Mouse (Mus musculus) gastrocnemius, postnatal 4 days (tissue): Measurements from ENCODE around the gene Trabd. TPM values are rescaled to one million over a fixed set of nuclear protein-coding genes. Genes with fewer than 3 reads are reported as not detected.

Experiments used
- DNase-seq, 2 experiments: peaks; one replicate each; pipeline ENCODE4 v3.0.0; 2021 to 2022; ENCODE audit warnings: low spot score in 2 of 2, mixed read lengths in 2 of 2
- total RNA-seq, 2 experiments: library from RNA; stranded (reverse); gene quantifications; 2 replicates each; pipeline ENCODE4 v1.2.3; 2021

Trabd gene
- total RNA-seq, 2 experiments from 2014 or later = 33.8 to 34.8 TPM

DNA sequence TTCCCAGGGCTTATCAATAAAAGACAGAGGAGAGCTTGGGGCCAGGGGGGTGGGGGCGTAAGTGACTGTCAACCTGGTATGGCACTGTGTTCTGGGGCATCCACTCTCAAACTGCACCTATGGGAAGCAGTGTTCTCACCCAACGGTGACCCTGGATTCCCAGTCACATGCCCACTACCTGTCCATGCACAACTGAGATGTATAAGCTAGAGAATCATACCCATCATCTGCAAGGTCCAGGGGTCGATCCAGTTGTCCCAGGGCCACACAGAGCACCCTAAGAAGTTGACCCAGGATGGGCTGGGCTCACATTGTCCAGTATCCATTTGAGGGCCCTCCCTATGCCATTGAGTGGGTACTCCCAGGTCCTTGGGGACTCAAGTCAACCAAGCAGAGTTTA, 49.4 kb downstream of the Trabd start:
- no peak for DNase-seq

DNA sequence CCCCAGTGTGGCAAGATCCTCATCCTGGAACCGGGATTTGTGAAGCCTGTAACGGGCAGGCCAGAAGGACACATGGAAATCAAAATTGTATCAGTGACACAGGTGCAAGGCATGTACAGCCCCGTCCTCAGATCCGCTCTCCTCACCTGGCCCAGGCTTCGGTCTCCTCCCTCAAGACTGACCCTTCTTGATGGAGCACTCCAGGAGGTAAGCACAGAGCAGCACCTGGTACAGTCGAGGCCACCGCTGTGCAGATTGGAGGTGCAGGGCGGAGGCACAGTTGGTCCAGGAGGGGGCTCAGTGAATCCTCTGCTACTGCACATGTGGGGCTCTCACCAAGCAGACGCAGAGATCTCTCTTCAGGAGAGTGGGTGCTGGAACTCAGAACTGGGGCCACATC, 50.4 kb downstream of the Trabd start:
- DNase-seq = no peak

GRCm38 (mm10) chr15:89126622-89127021, 51.7 kb downstream of the Trabd start:
- no peak for DNase-seq

- DNase-seq = no peak
Measured at GRCm38 (mm10) chr15:89127364-89127940, 52.5 kb downstream of the Trabd start.

DNA sequence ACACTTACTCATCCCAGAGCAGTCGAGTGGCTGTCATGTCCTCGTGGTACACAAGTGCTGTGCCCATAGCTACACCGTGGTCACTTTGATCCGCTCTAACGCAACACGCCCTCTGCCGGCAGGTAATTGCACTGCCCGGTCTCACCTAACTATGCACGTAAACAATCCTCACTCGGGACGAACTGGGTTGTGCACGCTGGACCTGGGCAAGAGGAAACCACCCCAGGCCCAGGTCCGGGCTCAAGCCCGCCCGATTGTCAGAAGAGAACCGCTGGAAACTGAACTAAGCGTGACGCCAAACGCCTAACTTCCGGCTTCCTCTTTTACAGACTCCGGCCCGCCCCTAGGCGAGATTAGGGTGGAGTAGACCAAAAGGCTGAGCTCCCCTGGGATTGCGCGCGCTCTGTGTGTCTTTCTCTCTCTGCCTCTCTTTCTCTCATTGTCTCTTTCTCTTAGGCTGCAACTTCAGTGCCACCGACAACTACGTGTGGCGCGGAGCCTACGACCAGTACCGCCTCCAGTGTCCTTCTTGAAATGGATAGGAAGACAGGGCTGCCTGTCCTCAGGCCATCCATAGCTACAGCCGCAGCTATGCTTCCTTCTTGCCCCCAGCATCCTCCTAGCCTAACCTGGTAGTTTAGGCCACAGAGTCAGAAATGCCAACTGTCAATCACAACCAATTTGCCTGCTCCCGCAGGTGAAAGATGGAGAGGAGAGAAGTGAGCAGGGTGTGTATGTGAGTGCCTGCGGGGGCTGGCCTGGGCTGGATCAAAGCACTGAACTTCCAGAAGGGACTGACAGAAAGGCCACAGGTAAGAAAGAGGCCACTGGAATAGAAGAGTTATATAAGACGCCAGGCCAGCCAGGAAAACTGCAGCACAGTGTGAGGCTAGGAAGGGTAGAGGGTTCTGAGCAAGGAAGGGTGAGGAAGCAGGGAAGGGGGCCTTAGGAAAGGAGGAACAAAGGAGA, 53.7 kb downstream of the Trabd start, which contains the start of gene Hdac10:
Gene Hdac10 (minus strand): TSS at position 319 of the 969 bp plus-strand sequence.
- peak; percentile 57 to 85 for DNase-seq

DNA sequence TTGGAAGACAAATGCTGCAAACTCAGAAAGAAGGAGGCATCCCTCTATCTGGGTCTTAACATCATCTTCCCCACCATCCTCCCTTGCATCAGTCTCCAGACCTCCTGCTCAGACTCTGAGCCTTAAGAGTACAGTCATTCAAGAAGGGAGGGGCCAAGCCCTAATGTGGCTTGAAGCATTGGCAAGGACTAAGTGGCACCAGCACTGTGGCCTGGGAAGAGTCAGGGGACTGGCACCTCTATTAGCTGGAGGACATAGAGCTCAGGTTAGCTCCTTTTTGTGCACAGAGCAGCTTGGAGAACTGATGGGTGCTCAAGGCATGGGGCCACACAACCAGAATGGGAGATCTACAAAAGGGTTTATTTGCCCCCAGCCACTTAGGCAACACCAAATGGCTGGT, 55.3 kb downstream of the Trabd start:
- no peak for DNase-seq

DNA sequence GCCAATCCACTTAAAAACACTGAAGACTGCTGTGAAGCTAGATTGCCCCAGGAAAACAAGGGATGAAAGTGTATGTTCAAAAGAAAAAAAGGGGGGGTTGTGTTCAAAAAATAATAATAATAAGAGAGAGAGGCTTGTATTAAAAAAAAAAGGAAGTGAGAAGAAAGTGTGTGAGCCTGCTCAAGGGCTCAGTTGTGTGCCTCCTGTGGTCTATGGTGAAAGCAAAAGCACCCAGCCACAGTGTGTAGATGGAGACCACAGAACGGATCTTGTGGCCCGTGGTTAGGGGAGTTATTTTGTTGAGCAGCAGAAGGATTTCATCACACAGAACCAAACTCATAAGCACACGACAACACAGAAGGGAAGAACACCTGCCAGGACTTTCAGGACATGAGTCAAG, 56.4 kb downstream of the Trabd start:
- DNase-seq = no peak

Other genes with a start within 250 kb of the Trabd start
- 10 to 100 TPM; 18.5 to 21.0 TPM for gene Pim3, start 212.9 kb upstream of the Trabd start, total RNA-seq
- under 1 TPM in 1 of 2 experiments, not detected in 1; 0.10 TPM for gene Ttll8, start 120.7 kb upstream of the Trabd start, total RNA-seq
- under 1 TPM in 1 of 2 experiments, not detected in 1; 0.12 TPM for gene Mlc1, start 96.1 kb upstream of the Trabd start, total RNA-seq
- gene Mov10l1, start 92.2 kb upstream of the Trabd start, total RNA-seq = under 1 TPM in 1 of 2 experiments, not detected in 1; 0.44 TPM
- under 1 TPM; 0.13 to 0.15 TPM for gene Panx2, start 15.4 kb upstream of the Trabd start, total RNA-seq
- gene Selenoo, start 14.0 kb downstream of the Trabd start, total RNA-seq = 10 to 100 TPM; 10.5 to 12.4 TPM
- gene Tubgcp6, start 48.0 kb downstream of the Trabd start, total RNA-seq = 10 to 100 TPM; 13.5 to 16.6 TPM
- gene Hdac10, start 53.6 kb downstream of the Trabd start, total RNA-seq = 10 to 100 TPM; 11.2 to 11.8 TPM
- 10 to 100 TPM; 54.4 to 57.3 TPM for gene Mapk12, start 65.6 kb downstream of the Trabd start, total RNA-seq
- gene Mapk11, start 74.5 kb downstream of the Trabd start, total RNA-seq = 1 to 10 TPM; 3.4 to 4.1 TPM
- 10 to 100 TPM; 81.0 to 84.7 TPM for gene Plxnb2, start 105.7 kb downstream of the Trabd start, total RNA-seq
- gene Dennd6b, start 121.4 kb downstream of the Trabd start, total RNA-seq = 1 to 10 TPM; 7.9 to 9.0 TPM
- gene Ppp6r2, start 136.4 kb downstream of the Trabd start, total RNA-seq = 10 to 100 TPM; 64.2 to 70.0 TPM
- gene Sbf1, start 240.2 kb downstream of the Trabd start, total RNA-seq = 10 to 100 TPM; 69.4 to 73.9 TPM
- not detected for gene Adm2, start 247.6 kb downstream of the Trabd start, total RNA-seq